Mouse (Mus musculus) CD4-positive naive resting alpha-beta T cell, adult 57 days (primary cell): ENCODE results near the gene Mapk6. TPM values are rescaled to one million over a fixed set of nuclear protein-coding genes. Genes with fewer than 3 reads are reported as not detected.

Source experiments
- total RNA-seq: library from RNA; stranded (reverse); gene quantifications from one replicate; pipeline ENCODE4 v1.2.4, GENCODE M21; 2023

Gene Mapk6
- total RNA-seq = 69.4 TPM

DNA sequence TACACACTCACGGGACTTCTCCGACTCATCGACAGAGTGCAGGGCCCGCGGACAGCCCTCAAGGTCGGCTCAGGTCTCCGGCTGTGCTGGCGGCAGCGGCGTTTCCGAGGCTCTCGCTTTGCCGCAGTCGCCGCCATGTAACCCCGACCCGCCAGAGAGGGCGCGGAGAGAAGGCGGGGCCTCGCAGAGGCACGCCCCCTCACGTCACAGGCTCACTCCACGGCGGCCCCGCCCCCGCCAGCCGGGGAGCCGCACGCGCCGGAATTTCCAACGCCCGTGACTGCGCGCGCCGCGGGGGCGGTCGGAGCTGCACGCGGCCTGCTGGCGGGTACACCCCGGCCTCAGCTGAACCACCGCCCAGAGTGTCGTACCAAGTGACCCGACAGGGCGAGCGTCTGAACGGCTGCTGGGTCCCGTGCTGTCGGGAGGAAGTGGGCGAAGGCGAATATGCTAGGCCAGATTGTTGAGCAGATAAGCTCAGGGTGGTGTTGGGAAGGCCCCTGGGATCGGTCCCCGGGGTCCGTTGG, at the start of gene Mapk6:
Gene Mapk6 (minus strand): TSS at position 154 of the 527 bp plus-strand sequence.

GRCm38 (mm10) chr9:75440796-75441666, 31.2 kb upstream of the Mapk6 start, which contains the start of gene Leo1:
Gene Leo1 (plus strand): TSS chr9:75441524.

GRCm38 (mm10) chr9:75347458-75347857, 62.3 kb downstream of the Mapk6 start, which contains the start of gene Bcl2l10:
Gene Bcl2l10 (plus strand): TSS chr9:75347758.

Other genes with a start within 250 kb of the Mapk6 start
- 0.83 TPM for gene Myo5c, start 178.0 kb downstream of the Mapk6 start, total RNA-seq
- gene Gnb5, start 103.7 kb downstream of the Mapk6 start, total RNA-seq = 3.7 TPM
- gene Bcl2l10, start 62.2 kb downstream of the Mapk6 start, total RNA-seq = not detected
- 20.6 TPM for gene Leo1, start 31.5 kb upstream of the Mapk6 start, total RNA-seq
- gene Tmod3, start 149.7 kb upstream of the Mapk6 start, total RNA-seq = 209 TPM
- gene Tmod2, start 201.3 kb upstream of the Mapk6 start, total RNA-seq = 0.50 TPM
- gene Lysmd2, start 215.7 kb upstream of the Mapk6 start, total RNA-seq = 2.3 TPM